Mouse (Mus musculus): ENCODE measurements around the gene Qdpr.

GRCm38 (mm10) chr5:45419841-45420638 lies 30.0 kb downstream of the Qdpr start:
- TF ChIP-seq CTCF (IDR thresholded peaks at IDR 0.05; ENCODE audit: low read depth, low read length) = peak; percentile 76
- TF ChIP-seq POLR2A (IDR thresholded peaks at IDR 0.05; ENCODE audit: extremely low read depth, insufficient read depth, low read length) = no peak

Data from liver, adult 2 months (tissue).